Mouse (Mus musculus): ENCODE measurements around the gene Ralgps2. TPM values are rescaled to one million over a fixed set of nuclear protein-coding genes. Genes with fewer than 3 reads are reported as not detected.

Ralgps2 gene
- 12.5 and 20.4 TPM in 2 replicates for total RNA-seq (2014; fragmentation: Nextera tagmentation)
- total RNA-seq (2017): 26.4 and 28.8 TPM in 2 replicates

DNA sequence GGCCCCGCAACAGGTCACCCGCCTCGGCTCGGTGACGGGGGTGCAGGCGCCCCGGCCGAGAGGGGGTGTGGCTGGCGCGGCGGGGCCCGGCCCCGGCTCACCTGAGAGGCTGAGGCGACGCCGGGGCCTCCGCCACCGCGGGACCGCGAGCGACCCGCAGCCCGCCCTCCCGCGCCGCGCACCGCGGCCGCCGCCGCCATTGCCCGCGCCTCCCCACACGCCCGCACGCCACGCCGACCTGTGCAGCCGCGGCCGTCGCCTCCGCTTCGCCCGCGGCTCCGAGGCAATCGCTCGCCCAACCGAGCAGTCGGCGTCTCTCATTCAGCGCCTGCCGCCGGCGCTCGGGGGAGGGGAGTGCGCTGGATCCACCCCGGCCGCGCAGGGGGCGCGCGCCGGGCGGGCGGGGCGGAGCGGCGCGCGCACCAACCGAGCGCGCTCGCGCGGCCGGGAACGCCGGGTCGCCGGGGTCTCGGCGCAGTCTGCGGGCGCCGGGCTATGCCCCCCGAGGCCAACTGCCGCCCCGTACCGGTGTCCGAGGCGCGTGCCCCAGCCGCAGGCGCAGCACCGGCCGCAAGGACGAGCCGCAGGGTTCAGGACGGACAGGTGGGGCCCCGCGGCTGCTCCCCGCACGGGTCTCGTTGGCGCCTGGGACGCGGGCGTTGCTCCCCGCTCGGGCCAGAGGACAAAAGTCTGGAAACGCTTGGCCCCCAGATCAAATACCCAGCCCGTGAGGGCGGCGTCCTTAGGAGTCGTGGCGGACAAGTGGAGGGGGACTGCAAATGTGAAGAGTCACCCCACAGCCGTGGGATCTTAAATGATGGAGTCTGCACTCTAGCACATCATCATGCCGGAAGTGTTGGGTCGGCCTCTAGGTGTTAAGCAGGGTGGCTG, at the start of gene Ralgps2:
Ralgps2 (minus strand) TSS at position 376 of the 891 bp plus-strand sequence.
- ATAC-seq (replicated peaks; ENCODE audit: poor library complexity, severe bottlenecking): peak; percentile 52

DNA sequence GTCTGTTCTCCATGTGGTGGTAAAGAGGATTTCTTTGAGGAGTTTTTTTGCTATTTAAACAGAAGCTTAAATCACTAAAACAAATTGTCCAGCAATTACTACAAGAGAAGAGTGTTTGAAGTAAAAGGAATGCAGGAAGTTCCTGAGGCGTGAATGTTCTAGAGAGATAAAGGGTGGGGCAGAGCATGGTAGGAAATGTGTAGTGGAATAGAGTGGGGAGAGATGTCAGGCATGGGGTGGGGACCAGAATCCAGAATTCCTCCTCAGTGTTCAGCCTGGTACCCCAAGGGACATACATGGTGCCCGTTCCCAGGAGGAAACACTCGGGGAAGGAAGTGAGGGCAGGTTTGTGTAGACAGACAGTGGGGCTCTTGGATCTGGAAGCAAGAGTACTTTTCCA, 48.1 kb upstream of the Ralgps2 start:
- ATAC-seq (replicated peaks; ENCODE audit: poor library complexity, severe bottlenecking): no peak

GRCm38 (mm10) chr1:156986641-156987345, 47.4 kb upstream of the Ralgps2 start:
- ATAC-seq (replicated peaks; ENCODE audit: poor library complexity, severe bottlenecking): peak; percentile 75

DNA sequence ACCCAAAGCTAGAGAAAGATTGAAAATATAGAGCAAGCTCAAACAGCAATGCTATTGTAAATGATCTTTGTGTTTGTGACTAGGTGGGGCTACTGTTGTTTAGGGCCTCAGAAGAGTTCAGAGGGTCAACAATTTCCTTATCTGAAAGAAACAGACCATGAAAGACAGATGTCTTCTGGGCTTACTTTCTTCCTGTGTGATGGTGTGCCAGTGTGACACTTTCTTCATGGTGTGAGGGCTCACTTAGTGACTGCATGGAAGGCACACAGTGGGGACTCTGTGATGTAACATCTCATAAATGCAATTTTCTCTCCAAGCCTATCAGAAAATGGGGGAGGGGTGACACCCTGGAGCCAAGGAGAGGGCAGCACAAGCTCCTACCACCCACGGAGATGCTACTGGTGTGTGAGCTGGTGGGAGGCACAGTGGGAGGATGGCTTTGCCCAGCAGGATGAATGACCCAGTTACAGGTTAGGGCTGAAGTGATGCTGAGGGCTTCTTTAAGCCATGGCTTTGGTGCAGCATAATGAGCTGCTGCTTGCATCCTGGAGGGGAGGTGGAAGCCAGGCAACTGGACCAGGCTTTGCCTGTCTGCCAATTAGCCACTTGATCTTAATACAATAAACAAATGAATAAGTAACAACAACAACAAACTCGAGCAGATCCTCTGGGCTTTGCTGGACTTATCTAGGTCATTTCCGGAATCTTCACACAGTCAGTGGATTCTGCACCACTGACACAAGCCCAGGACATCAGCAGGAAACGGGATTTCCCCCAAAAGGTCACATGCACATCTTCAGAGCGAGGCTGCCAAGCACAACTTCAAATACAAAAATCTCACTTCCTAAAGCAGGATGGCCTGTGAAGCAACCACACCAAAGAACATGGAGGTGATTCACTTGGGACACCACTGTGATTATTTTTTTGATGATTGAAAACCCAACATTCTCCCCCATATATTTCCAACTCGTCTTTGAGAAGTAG, 46.5 kb upstream of the Ralgps2 start:
- ATAC-seq (replicated peaks; ENCODE audit: poor library complexity, severe bottlenecking): peak; percentile 72

DNA sequence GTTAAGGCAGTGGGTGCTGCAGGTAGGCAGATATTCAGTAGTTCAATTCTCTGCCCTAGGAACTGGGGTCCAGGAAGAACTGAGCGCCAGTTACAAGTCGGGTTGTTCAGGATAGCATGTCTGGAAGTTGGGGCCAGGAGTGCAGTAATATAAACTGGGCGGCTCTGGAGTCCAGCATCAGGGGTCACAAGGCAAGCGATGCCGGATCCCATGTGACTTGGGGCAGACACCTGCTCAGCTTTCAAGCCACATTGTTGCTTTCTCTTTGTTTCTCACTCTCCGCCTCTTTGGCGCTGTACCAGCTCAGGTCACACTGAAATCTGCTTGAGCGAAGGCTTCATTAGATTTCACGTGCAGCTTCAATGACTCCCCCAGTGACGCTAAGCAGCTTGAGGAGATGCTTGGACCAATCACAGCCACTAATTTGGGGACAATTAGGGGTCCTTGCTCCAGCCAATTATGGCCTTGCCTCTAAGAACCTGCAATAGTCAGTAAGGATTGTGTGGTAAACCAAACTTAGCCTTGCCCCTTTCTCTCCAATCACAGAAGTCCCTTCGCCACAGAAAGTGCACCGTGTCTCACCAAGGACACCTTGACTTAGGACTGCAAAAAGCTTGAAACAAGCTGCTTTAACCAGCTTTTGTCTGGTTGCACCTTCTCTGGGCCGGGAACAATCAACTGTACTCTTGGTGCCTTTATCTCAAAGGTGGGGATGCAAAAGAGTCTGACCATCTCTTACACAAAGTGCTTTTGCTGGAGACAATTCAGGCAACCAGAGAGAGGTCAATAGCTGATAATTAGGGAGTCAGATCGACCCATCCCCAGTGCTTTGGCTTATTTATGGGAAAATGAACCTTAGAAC, 43.8 kb upstream of the Ralgps2 start:
- ATAC-seq (replicated peaks; ENCODE audit: poor library complexity, severe bottlenecking): no peak

GRCm38 (mm10) chr1:156981975-156982374, 42.5 kb upstream of the Ralgps2 start:
- ATAC-seq (replicated peaks; ENCODE audit: poor library complexity, severe bottlenecking): peak; percentile 35

DNA sequence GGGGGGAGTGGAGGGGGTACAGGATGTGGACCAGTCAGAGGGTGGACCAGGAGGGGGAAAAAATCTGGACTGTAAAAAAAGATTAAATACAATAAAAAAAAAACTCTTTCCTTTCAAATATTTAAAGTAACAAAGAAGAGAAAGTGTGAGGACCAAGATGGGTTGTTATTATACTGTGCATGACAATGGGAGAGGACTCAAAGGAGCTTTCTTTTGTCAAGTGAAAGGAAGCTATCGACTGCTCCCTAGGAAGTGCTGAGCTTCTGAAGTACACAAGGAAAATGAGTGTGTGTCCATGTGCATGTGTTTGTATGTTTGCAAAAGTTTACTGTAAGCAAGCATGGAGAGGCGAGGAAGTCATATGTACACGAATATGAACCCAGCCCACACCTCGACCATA, 40.3 kb upstream of the Ralgps2 start:
- ATAC-seq (replicated peaks; ENCODE audit: poor library complexity, severe bottlenecking): no peak

- no peak for ATAC-seq (replicated peaks; ENCODE audit: poor library complexity, severe bottlenecking)
Observed at GRCm38 (mm10) chr1:156978656-156979055, 39.2 kb upstream of the Ralgps2 start.

GRCm38 (mm10) chr1:156973857-156974256, 34.4 kb upstream of the Ralgps2 start:
- no peak for ATAC-seq (replicated peaks; ENCODE audit: poor library complexity, severe bottlenecking)

DNA sequence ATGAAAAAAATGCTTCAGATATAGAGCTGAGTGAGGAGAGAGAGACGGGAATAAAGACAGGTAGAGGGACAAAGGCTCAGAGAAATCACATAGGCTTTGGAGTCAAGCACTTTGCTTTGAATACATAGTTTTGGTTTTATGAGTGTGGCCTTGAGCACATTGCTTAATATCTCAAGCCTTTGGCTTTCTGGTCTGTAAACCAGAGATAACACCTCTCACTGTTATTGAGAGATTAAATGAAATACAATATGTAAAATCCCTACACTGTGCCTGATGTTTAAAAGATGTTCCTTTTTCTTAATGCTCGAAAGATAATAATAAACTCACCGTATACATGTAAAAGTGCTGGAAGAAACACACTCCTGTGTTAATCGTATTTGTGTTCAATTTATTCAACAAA, 33.0 kb upstream of the Ralgps2 start:
- no peak for ATAC-seq (replicated peaks; ENCODE audit: poor library complexity, severe bottlenecking)

- ATAC-seq (replicated peaks; ENCODE audit: poor library complexity, severe bottlenecking): no peak
Observed at GRCm38 (mm10) chr1:156971206-156971811, 31.9 kb upstream of the Ralgps2 start.

- no peak for ATAC-seq (replicated peaks; ENCODE audit: poor library complexity, severe bottlenecking)
Observed at GRCm38 (mm10) chr1:156970641-156971040, 31.2 kb upstream of the Ralgps2 start.

- no peak for ATAC-seq (replicated peaks; ENCODE audit: poor library complexity, severe bottlenecking)
Observed at GRCm38 (mm10) chr1:156968107-156968506, 28.7 kb upstream of the Ralgps2 start.

- no peak for ATAC-seq (replicated peaks; ENCODE audit: poor library complexity, severe bottlenecking)
Observed at GRCm38 (mm10) chr1:156964586-156964932, 25.1 kb upstream of the Ralgps2 start.

DNA sequence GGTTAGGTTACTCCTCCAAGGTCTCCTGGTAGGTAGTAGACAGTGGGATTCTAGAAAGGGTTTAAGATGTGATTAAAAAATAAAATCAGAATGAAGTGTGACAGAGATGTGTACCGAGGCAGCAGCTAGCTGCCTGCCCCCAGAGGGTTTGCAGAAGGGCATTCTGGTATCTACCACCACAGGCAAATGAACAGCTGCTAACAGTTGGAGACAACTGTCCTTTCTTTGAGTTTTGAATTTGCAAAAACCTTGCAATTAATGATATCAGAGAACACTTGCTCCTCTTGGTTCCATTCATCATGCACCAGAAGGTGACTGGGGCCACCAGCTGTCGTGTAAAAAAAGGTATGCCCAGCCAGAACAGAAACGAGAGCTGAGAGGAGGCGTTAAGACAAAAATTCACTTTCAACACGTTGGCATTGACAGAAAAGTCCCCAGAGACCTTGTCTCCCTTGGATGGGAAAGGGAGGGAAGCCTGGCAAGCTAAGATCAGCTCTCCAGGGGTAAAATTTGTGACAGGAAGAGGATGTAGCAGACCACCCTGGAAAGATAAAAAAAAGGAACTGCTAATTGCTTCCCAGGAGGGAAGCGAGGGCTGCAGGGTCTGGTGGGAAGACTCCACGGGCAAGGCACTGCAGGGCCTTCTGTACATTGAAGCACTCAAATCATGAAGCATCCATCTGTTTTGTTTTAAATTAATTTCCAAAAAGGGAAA, 24.6 kb upstream of the Ralgps2 start:
- ATAC-seq (replicated peaks; ENCODE audit: poor library complexity, severe bottlenecking): peak; percentile 69

GRCm38 (mm10) chr1:156961481-156962265, 22.2 kb upstream of the Ralgps2 start:
- no peak for ATAC-seq (replicated peaks; ENCODE audit: poor library complexity, severe bottlenecking)

DNA sequence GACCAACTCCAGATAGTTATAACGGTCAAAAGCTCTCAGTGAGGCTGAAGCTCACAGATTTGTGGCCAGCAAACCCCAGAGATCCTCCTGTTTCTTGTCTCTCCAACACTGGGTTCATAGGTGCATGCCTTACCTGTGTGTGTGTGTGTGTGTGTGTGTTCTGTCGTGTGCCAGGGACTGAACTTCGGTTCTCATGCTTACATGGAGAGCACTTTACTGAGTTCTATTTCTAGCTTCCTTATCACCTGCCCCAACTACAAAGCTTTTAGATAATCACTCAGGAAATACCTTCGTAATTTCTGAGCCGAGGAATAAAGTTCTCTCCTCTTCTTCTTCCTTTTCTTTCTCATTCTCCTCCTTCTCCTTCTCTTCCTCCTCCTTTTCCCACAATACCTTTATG, 19.6 kb upstream of the Ralgps2 start:
- ATAC-seq (replicated peaks; ENCODE audit: poor library complexity, severe bottlenecking): no peak

DNA sequence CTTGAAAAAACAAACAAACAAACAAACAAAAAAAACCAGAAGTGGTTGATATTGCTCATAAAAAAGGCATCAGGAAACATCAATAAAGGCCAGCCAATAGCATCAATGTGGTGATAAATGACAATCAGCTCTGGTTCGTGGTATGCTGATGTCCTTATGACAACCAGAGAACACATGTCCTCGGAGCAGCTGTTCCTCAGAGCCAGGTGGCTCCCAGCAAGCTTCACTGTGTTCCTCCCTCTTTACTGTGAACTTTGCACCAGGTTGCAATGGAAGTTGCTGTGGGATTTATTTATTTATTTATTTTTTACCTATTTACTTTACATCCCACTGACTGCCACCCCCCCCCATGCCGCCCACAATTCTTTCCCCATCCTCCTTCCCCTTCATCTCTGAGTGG, 17.9 kb upstream of the Ralgps2 start:
- no peak for ATAC-seq (replicated peaks; ENCODE audit: poor library complexity, severe bottlenecking)
